Mouse (Mus musculus) retina, adult 2 months (tissue): ENCODE measurements around the gene Nt5dc1.
A peak's percentile ranks its signal among the peaks of the same experiment; 100 is the strongest.
"Not testable (repeated sequence)": the region's sequence is repeated elsewhere in the genome, so short reads cannot be mapped to it uniquely, and the experiment has no call there.

Experiments used
- DNase-seq: peaks from one replicate; pipeline ENCODE4 v3.0.0-alpha.2; 2012; ENCODE audit warnings: low read depth, low spot score

Gene Nt5dc1

DNA sequence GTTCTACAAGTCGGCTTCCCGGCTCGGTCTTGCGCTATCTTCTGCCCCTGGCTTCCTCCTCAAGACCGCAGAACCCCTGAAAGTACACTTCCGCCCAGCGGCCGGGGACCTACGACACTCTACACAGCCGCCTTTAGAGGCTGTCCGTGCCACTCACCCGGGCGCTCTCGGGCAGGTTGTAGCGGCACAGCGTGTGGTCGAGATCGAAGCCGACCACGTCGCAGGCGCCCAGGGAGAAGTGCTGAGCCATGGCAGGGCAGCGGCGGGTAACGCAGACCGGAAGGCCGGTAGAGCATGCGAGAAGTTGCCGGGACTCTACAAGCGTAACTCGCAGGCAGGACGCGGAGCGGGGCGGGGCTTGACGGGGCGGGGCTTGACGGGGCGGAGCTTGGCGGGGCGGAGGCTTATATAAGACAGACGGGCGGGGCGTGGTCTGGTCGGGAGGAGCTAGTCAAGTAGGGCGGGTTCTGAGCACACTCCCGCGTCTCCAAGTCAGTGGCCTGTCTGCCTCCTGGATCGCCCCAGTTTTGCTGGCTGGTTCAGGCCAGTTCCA lies at the start of gene Nt5dc1:
TSS of gene Nt5dc1 (minus strand) at position 349 of the 553 bp plus-strand sequence.
- peak; percentile 83 for DNase-seq

DNA sequence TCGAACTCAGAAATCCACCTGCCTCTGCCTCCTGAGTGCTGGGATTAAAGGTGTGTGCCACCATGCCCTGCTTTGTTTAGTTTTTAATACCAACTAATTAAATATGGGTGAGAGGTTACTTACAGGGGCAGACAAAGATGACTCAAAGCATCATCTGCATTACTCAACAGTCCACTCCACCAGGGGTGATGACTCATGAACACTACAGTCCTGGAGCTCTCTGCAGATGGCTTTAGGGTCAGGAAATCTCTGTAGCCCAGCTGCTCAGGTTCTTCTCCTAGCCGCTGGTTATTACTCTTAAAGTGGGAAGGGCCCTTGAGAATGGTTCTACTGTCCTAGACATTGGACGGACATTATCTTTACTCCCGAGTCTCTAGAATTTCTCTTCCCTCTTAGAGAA lies 46.0 kb upstream of the Nt5dc1 start:
- no peak for DNase-seq

DNA sequence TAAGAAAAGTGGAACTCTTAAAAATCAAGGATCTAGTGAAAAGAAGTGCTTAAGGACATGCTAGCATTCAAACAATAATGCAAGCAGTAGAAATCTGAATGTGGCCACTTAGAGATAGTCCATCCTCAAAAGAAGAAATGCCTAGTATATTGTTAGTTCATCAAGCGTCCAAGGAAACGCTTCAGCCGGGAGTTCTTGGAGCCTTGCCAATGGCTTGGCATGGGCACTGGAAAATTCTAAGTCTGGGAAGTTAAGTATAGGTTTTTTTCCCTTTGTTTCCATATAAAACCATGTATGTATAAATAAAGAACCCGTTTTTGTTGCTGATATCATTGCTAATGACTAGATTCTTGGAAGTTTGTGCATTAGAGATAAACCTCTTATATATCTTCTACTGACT lies 43.1 kb upstream of the Nt5dc1 start:
- no peak for DNase-seq

GRCm38 (mm10) chr10:34449469-34449868 lies 31.1 kb upstream of the Nt5dc1 start:
- no peak for DNase-seq

GRCm38 (mm10) chr10:34434191-34434590 lies 15.8 kb upstream of the Nt5dc1 start:
- not testable (repeated sequence) for DNase-seq

- DNase-seq, result no peak
Observed at GRCm38 (mm10) chr10:34431783-34432182, 13.4 kb upstream of the Nt5dc1 start.

- not testable (repeated sequence) for DNase-seq
Observed at GRCm38 (mm10) chr10:34418794-34419193, 442 bp upstream of the Nt5dc1 start.

- no peak for DNase-seq
Observed at GRCm38 (mm10) chr10:34399267-34399666, 19.1 kb downstream of the Nt5dc1 start.

GRCm38 (mm10) chr10:34396959-34397358 lies 21.4 kb downstream of the Nt5dc1 start:
- no peak for DNase-seq

DNA sequence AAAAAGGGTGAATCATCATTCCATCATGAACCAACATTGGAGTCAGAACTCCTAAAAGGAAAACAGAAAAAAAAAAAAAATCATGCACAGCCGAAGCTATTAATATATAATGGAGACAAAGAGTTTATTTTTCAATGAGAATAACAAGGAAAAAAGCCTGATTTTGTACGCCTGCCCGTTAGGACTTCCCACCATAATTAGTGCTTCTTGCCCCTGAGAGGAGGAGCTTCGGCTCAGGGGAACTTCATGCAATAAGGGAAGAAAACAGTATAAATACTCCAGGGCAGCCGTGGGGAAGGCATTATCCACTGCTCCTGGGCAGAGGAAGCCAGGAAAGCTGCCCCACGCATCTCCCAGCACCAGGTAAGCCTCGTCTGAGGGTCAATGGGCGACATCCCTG lies 28.7 kb downstream of the Nt5dc1 start, which contains the start of gene Col10a1:
TSS of gene Col10a1 (plus strand) at position 301 of the 400 bp plus-strand sequence.
- DNase-seq, result no peak

GRCm38 (mm10) chr10:34385636-34386035 lies 32.7 kb downstream of the Nt5dc1 start:
- DNase-seq, result no peak

GRCm38 (mm10) chr10:34373332-34373731 lies 45.0 kb downstream of the Nt5dc1 start:
- DNase-seq, result no peak

GRCm38 (mm10) chr10:34368138-34368537 lies 50.2 kb downstream of the Nt5dc1 start:
- DNase-seq, result no peak

- DNase-seq, result no peak
Observed at GRCm38 (mm10) chr10:34363756-34364155, 54.6 kb downstream of the Nt5dc1 start.

DNA sequence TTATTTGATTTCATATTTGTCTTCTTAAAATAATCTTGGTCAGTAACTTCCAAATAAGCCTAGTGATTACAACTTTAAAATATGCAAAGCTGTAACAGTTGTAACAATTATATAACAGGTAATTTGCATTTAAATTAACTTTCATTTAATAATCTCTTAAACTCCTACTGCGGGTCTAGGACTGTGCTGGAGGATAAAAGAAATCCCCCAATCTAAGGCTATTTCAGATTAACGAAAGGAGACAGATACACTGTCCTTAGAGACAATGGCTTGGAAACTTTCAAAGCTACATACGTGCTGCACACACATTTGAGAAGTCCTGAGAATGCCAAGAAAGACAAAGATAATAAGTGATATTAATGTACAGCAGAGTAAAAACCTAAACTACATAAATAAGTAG lies 60.1 kb downstream of the Nt5dc1 start:
- no peak for DNase-seq

- no peak for DNase-seq
Observed at GRCm38 (mm10) chr10:34352166-34352565, 66.2 kb downstream of the Nt5dc1 start.

GRCm38 (mm10) chr10:34341886-34342285 lies 76.5 kb downstream of the Nt5dc1 start:
- DNase-seq, result no peak

- no peak for DNase-seq
Observed at GRCm38 (mm10) chr10:34341014-34341413, 77.3 kb downstream of the Nt5dc1 start.

- peak; percentile 40 for DNase-seq
Observed at GRCm38 (mm10) chr10:34328310-34328709, 90.0 kb downstream of the Nt5dc1 start.

GRCm38 (mm10) chr10:34327144-34327543 lies 91.2 kb downstream of the Nt5dc1 start:
- DNase-seq, result no peak

DNA sequence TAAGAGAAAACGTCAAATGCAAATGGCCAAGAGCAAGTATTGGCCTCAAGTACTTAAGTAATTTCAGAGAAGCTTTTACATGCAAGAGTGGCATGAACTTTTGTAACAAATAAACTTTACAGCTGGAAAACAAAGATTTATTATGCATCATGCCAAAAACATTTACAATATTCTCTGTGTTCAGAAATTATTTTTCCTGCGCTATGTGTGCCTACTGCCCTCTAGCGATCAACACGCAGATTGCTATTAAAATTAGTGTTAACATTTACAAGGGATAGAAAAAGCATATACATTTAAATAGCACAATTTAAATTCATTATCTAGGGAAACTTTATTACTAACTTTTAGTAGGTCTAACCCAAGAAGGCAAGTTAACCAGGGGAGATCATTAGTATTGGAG lies 91.7 kb downstream of the Nt5dc1 start:
- DNase-seq, result no peak

DNA sequence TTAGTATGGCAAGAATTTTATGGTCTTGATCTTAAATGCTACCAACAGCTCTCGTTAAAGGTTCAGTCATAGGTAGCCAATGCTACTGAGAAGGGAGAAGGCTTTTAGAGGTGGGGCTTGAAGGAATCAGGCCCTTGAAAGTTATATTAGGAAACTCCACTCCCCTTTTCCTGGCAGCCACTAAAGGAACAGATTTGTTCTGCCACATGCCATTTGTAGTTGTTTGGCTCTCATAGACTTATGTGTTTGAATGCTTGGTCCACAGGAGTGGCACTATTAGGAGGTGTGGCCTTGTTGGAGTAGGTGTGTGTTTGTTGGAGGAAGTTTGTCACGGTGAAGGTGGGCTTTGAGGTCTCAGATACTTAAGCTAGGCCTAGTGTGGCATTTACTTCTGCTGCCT lies 97.5 kb downstream of the Nt5dc1 start:
- DNase-seq, result no peak

DNA sequence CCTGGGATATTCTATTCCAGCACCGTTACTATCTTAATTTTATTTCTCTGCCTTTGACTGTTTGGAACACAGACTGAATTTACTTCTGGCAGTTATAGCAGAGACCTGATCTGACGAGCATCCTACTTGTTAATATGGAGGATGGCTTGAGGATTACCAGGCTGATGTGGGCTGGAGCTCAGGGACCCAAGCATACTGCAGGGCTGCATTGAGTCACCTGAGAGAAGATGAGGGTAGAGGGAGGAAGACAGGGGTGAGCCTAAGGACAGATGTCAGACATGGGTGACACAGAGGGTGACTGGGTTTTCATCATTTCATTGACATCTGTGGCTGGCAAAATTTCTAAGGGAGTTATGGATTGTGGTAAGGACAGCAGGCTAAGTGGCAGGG lies 101.1 kb downstream of the Nt5dc1 start:
- DNase-seq, result no peak

DNA sequence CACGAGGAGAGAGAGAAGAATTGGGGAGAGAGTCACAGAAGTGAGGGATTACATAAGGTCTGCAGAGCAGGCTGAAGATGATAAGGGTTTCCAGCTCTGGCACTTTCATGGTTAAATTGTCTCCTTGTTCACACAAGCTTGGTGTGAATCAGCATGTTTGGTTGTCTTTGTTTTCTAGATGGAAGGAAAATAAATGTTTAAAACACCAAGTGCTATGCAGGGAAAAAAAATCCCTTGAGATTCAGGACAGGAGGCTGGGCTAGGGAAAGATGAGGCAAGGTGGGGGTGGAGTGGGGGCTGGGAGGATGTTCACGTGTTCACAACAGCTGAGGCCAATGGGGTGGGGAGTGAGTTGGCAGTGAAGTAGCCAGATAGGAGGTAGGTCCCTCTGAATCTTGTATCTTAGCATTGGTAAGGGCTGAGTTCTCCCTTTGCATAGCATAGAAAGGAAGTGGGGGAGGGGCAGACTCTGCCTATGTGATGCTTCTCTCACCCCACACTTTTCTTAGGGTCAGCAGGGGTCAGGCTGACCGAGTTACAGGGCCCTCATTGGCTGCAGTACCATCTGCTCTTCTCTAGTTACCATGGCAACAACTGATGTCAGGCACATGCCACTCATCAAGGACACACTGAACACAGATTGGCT lies 101.7 kb downstream of the Nt5dc1 start:
- DNase-seq, result no peak
